Mouse (Mus musculus) splenic B cell, adult 2 months (primary cell): ENCODE measurements at regions not wholly inside any gene's neighbourhood (a gene's known extent, or its start where the extent isn't known, plus 50 kb on each side); places are given as distances from the start of the nearest gene placed in this dataset.

ENCODE experiments used
- DNase-seq: peaks from one replicate; pipeline ENCODE4 v3.0.0-alpha.2; 2011; ENCODE audit warnings: low read depth, low spot score
- H3K27me3 ChIP-seq: 2 replicates; pipeline ENCODE4 v1.6.1; 2012; ENCODE audit warnings: mild to moderate bottlenecking, low read length, moderate library complexity, mixed read lengths; ENCODE audit not compliant: control insufficient read depth, poor library complexity, insufficient read depth, severe bottlenecking
- H3K36me3 ChIP-seq: 2 replicates; pipeline ENCODE4 v1.6.1; 2012; ENCODE audit warnings: mild to moderate bottlenecking, low read length, moderate library complexity, mixed read lengths; ENCODE audit not compliant: control insufficient read depth, poor library complexity, insufficient read depth, severe bottlenecking

- no peaks in the 10 kb centered on the region for H3K27me3 ChIP-seq
- DNase-seq, result no peak
- H3K36me3 ChIP-seq, result no peaks in the 10 kb centered on the region
Observed at GRCm38 (mm10) chr11:112592411-112593020, 189.5 kb upstream of the Sox9 start.

- H3K27me3 ChIP-seq, result no peaks in the 10 kb centered on the region
- no peaks in the 10 kb centered on the region for H3K36me3 ChIP-seq
- DNase-seq, result no peak
Observed at GRCm38 (mm10) chr11:112593821-112594220, 188.2 kb upstream of the Sox9 start.

- no peak for DNase-seq
- H3K36me3 ChIP-seq, result no peaks in the 10 kb centered on the region
- H3K27me3 ChIP-seq, result no peaks in the 10 kb centered on the region
Observed at GRCm38 (mm10) chr11:112607359-112607758, 174.7 kb upstream of the Sox9 start.

GRCm38 (mm10) chr11:112609277-112609676, 172.7 kb upstream of the Sox9 start:
- DNase-seq, result no peak
- Histone ChIP-seq H3K36me3 (no peaks in the 10 kb centered on the region), H3K27me3 (no peaks in the 10 kb centered on the region)

DNA sequence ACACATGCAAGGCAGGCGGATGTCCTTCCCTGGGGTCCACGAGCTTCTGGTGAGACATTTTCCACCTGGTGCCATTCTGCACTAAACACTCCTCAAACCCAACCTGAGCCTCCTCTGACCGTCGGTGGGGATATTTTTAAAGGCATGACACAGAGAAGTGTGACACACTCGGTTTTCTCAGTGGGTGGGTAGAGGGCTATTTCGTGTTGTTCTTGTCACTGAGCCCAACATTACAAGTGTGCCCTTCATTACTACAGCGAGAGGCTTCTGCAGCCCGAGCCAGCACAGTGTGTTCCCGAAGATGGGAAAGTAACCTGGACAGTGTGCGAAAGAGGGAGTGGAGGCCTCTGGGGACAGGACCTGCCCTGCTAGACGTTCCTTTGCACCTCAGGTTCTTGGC, 171.0 kb upstream of the Sox9 start:
- Histone ChIP-seq H3K27me3 (no peaks in the 10 kb centered on the region), H3K36me3 (no peaks in the 10 kb centered on the region)
- no peak for DNase-seq

GRCm38 (mm10) chr11:112615629-112616028, 166.4 kb upstream of the Sox9 start:
- DNase-seq, result no peak
- Histone ChIP-seq H3K27me3 (no peaks in the 10 kb centered on the region), H3K36me3 (no peaks in the 10 kb centered on the region)

- Histone ChIP-seq H3K36me3 (no peaks in the 10 kb centered on the region), H3K27me3 (no peaks in the 10 kb centered on the region)
- DNase-seq, result no peak
Observed at GRCm38 (mm10) chr11:112616942-112617341, 165.1 kb upstream of the Sox9 start.

- Histone ChIP-seq H3K36me3 (no peaks in the 10 kb centered on the region), H3K27me3 (no peaks in the 10 kb centered on the region)
- DNase-seq, result no peak
Observed at GRCm38 (mm10) chr11:112620916-112621315, 161.1 kb upstream of the Sox9 start.

GRCm38 (mm10) chr11:112621385-112622120, 160.5 kb upstream of the Sox9 start:
- Histone ChIP-seq H3K27me3 (no peaks in the 10 kb centered on the region), H3K36me3 (no peaks in the 10 kb centered on the region)
- no peak for DNase-seq

DNA sequence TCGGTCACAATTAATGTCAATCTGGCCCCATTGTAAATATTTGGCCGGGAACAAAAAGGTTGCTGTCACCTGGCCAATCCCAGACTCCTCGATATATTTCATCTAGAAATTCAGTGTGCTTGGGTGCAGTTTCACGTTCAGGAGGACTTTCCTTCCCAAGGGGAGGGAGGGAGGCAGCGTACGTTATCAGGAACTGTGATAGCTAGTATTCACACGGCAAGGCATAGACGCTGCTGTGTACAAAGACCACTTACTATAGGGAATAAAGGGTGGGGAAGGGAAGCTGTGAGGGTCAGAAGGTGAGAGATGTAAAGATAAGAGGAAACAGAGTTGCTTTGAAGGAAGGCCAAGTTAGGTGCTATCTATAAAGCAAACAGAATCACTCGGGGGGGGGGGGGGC, 132.7 kb upstream of the Sox9 start:
- Histone ChIP-seq H3K36me3 (no peaks in the 10 kb centered on the region), H3K27me3 (no peaks in the 10 kb centered on the region)

DNA sequence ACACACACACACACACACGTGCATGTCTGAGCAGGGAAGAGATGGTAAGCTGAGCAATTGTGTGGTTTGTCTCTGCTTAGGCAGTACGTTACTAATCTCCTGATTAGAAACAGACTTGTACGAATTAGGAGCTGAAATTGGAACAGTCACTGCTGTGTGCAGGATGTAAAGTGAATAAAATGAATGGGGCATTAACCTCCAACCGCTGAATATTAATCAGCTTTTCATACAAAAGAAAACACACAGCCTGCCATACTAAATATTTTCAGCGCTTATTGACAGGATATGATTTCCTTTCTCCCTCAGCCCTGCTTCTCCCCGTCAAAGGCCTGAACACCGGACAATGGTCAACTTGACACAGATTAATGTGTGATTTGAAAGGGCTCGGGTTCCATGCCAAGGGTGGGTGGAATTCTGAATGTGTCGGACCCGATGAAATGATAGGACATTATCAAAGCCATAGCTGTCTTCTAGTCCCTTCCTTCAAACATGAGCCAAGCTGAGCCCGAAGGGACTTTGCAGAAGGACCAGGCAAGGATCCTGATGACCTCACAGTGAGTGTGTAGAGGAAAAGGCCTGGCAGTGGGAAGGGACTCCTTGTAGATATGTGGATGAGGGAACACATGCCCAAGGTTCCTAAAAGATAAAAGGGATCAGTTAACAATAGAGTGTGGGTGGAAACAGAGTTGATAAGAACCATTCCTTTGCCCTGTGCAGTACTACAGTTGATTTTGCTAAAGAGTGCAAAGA, 124.4 kb upstream of the Sox9 start:
- H3K27me3 ChIP-seq, result no peaks in the 10 kb centered on the region
- no peak for DNase-seq
- no peaks in the 10 kb centered on the region for H3K36me3 ChIP-seq

More for the DNA sequence above, 132.7 kb upstream of the Sox9 start:
- no peak for DNase-seq

DNA sequence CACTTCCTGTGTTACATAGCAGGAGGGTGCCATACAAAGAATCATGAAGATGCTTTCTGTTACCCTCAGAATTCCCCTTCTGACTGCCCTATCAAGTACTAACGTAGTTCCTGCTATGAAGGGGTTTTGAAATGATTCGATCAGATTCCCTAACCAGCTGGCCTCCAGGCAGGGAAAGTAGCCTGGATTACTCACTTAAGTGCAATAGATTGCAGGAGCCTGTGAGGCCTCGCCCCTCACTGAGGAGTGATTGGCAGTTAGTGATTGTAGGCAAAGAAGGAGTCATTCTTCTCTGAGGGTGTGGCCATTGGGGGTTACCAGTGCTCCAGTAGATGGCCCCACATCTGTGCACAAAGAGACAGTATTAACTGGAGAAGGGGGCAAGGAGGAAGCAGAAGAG, 122.1 kb upstream of the Sox9 start:
- Histone ChIP-seq H3K27me3 (no peaks in the 10 kb centered on the region), H3K36me3 (no peaks in the 10 kb centered on the region)
- no peak for DNase-seq

- no peak for DNase-seq
- no peaks in the 10 kb centered on the region for H3K36me3 ChIP-seq
- no peaks in the 10 kb centered on the region for H3K27me3 ChIP-seq
Observed at GRCm38 (mm10) chr11:112661426-112661825, 120.6 kb upstream of the Sox9 start.

DNA sequence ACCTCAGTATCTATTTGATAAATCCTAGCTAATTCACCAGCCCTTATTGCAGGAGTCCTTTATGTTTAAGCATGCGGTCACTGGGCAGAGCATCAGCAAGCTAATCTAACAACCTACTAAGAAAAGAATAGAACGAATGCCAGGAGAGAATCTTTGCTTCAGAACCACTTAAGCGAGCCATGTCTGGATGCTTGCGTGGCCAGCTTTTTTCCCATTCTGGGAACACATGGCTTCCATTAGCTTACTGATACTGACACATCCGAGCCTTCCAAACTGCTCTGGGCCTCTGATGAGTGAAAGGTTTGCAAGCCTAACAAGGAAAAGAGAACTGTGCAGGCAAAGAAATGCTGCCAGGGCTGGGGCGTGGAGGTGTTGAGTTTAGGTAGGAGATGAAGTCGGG, 114.7 kb upstream of the Sox9 start:
- no peak for DNase-seq
- Histone ChIP-seq H3K27me3 (no peaks in the 10 kb centered on the region), H3K36me3 (no peaks in the 10 kb centered on the region)

- no peak for DNase-seq
- H3K36me3 ChIP-seq, result no peaks in the 10 kb centered on the region
- H3K27me3 ChIP-seq, result no peaks in the 10 kb centered on the region
Observed at GRCm38 (mm10) chr11:112672086-112672485, 109.9 kb upstream of the Sox9 start.
